Mouse (Mus musculus) liver, embryonic 14.5 days (tissue): ENCODE results near the gene Polr3h.

ENCODE experiments used
- CTCF ChIP-seq: IDR thresholded peaks from 2 replicates; pipeline ENCODE4 v1.5.1; 2016; ENCODE audit warnings: antibody characterized with exemption, low read depth, control low read depth
- EP300 ChIP-seq: IDR thresholded peaks from 2 replicates; pipeline ENCODE4 v1.6.1; 2016; ENCODE audit warnings: antibody characterized with exemption, low read depth

GRCm38 (mm10) chr15:81849104-81849503 lies 76.9 kb downstream of the Polr3h start:
- TF ChIP-seq CTCF (no peak), EP300 (no peak)
